8 mouse cellular contexts compared by ENCODE assay signal in genomic region chr8:115706411-115706860, GRCm38 (mm10). TPM values are rescaled to one million over a fixed set of nuclear protein-coding genes. Genes with fewer than 3 reads are reported as not detected.
DNase-seq lines count a peak whose midpoint lies in the region; ATAC-seq and TF ChIP-seq lines count a peak whose summit lies in the region.

No protein-coding gene starts in this region.

- DNase-seq in kidney, adult 9 months, result no peak
- DNase-seq in forebrain, embryonic 14.5 days (ENCODE audit: low spot score), result peak; percentile 32
- peak; percentile 39 for DNase-seq in liver, postnatal 0 days
- DNase-seq in right cerebral cortex, adult 18-20 months, result peak; percentile 48
- peak; percentile 42 to 64 for DNase-seq in urinary bladder, postnatal 4 days (ENCODE audit: low spot score in 2 of 2)

- WGBS in kidney, embryonic 16.5 days, result 0% methylated on average over 38 of the region's 39 CpGs
- under 1% methylated on average over 31 of the region's 39 CpGs for WGBS in forebrain, embryonic 14.5 days
- WGBS in hindbrain, embryonic 13.5 days, result 0% methylated on average over 31 of the region's 39 CpGs
- WGBS in liver, postnatal 0 days (ENCODE audit: insufficient replicate concordance), result 0% methylated on average over 39 of the region's 39 CpGs

- peak; percentile 31 for ATAC-seq in kidney, embryonic 16.5 days (ENCODE audit: low FRiP score, low TSS enrichment)
- peak; percentile 21 for ATAC-seq in forebrain, embryonic 14.5 days
- peak; percentile 11 for ATAC-seq in hindbrain, embryonic 13.5 days (ENCODE audit: low FRiP score)
- no peak for ATAC-seq in liver, postnatal 0 days

- peak overlapping the region; percentile 80 for H3K4me3 ChIP-seq in kidney, embryonic 16.5 days (ENCODE audit: low read length)
- H3K4me3 ChIP-seq in bone marrow macrophage, adult 2 months (ENCODE audit: insufficient read depth, low read length), result peak overlapping the region; percentile 76
- H3K4me3 ChIP-seq in forebrain, embryonic 14.5 days (ENCODE audit: low read depth, low read length), result peak overlapping the region; percentile 59
- H3K4me3 ChIP-seq in hindbrain, embryonic 13.5 days, result peak overlapping the region; percentile 65
- H3K4me3 ChIP-seq in liver, postnatal 0 days (ENCODE audit: low read depth, low read length), result peak overlapping the region; percentile 60

- no peak for TF ChIP-seq CTCF in bone marrow macrophage, adult 2 months (IDR thresholded peaks at IDR 0.05; ENCODE audit: low read depth, low read length)
- TF ChIP-seq CTCF in liver, postnatal 0 days (IDR thresholded peaks at IDR 0.05; ENCODE audit: low read depth), result no peak

- no peaks in the 10 kb centered on the region for H3K9me3 ChIP-seq in kidney, embryonic 16.5 days (ENCODE audit: low read length)
- no peaks in the 10 kb centered on the region for H3K9me3 ChIP-seq in forebrain, embryonic 14.5 days (replicated peaks; ENCODE audit: control insufficient read depth, low read length)
- H3K9me3 ChIP-seq in hindbrain, embryonic 13.5 days, result no peaks in the 10 kb centered on the region
- no peaks in the 10 kb centered on the region for H3K9me3 ChIP-seq in liver, postnatal 0 days (ENCODE audit: low read length)

- peak overlapping the region; percentile 73 for H3K4me2 ChIP-seq in kidney, embryonic 16.5 days (replicated peaks; ENCODE audit: low read depth, low read length)
- H3K4me2 ChIP-seq in forebrain, embryonic 14.5 days (ENCODE audit: low read length), result peak overlapping the region; percentile 90
- peak overlapping the region; percentile 79 for H3K4me2 ChIP-seq in hindbrain, embryonic 13.5 days
- H3K4me2 ChIP-seq in liver, postnatal 0 days (ENCODE audit: low read depth, low read length), result peak overlapping the region; percentile 69

- H3K36me3 ChIP-seq in kidney, embryonic 16.5 days (ENCODE audit: insufficient read depth, low read length), result no peaks in the 10 kb centered on the region
- no peaks in the 10 kb centered on the region for H3K36me3 ChIP-seq in forebrain, embryonic 14.5 days (ENCODE audit: control insufficient read depth, insufficient read depth, low read length)
- H3K36me3 ChIP-seq in hindbrain, embryonic 13.5 days, result no peaks in the 10 kb centered on the region
- H3K36me3 ChIP-seq in liver, postnatal 0 days (replicated peaks; ENCODE audit: insufficient read depth, low read length), result no peaks in the 10 kb centered on the region

- H3K9ac ChIP-seq in kidney, embryonic 16.5 days (replicated peaks; ENCODE audit: low read length), result peak overlapping the region; percentile 86
- H3K9ac ChIP-seq in forebrain, embryonic 14.5 days (ENCODE audit: low read length), result peak overlapping the region; percentile 71
- peak overlapping the region; percentile 85 for H3K9ac ChIP-seq in hindbrain, embryonic 13.5 days
- H3K9ac ChIP-seq in liver, postnatal 0 days (replicated peaks), result peak overlapping the region; percentile 69

- H3K27ac ChIP-seq in kidney, embryonic 16.5 days (ENCODE audit: low read length), result peak overlapping the region; percentile 95
- peak overlapping the region; percentile 100 for H3K27ac ChIP-seq in bone marrow macrophage, adult 2 months (ENCODE audit: insufficient read depth, low read depth, low read length)
- peak overlapping the region; percentile 84 for H3K27ac ChIP-seq in forebrain, embryonic 14.5 days (ENCODE audit: low read depth, low read length)
- peak overlapping the region; percentile 93 for H3K27ac ChIP-seq in hindbrain, embryonic 13.5 days
- H3K27ac ChIP-seq in liver, postnatal 0 days (ENCODE audit: low read depth), result peak overlapping the region; percentile 81

- TF ChIP-seq EP300 in liver, postnatal 0 days (IDR thresholded peaks at IDR 0.05; ENCODE audit: low read depth), result no peak

- H3K27me3 ChIP-seq in kidney, embryonic 16.5 days (ENCODE audit: insufficient read depth, low read length), result no peaks in the 10 kb centered on the region
- H3K27me3 ChIP-seq in forebrain, embryonic 14.5 days (replicated peaks; ENCODE audit: control insufficient read depth, insufficient read depth, low read length), result 0 out of 2 replicates have a peak, but pooled peaks cover 8% of the 10 kb centered on the region
- H3K27me3 ChIP-seq in hindbrain, embryonic 13.5 days, result peaks cover 28% of the 10 kb centered on the region
- H3K27me3 ChIP-seq in liver, postnatal 0 days (ENCODE audit: insufficient read depth, low read length), result peaks cover 11% of the 10 kb centered on the region

- peaks cover 21% of the 10 kb centered on the region for H3K4me1 ChIP-seq in kidney, embryonic 16.5 days (ENCODE audit: insufficient read depth, low read length)
- peaks cover 8% of the 10 kb centered on the region for H3K4me1 ChIP-seq in bone marrow macrophage, adult 2 months (ENCODE audit: control insufficient read depth, insufficient read depth, low read length)
- H3K4me1 ChIP-seq in forebrain, embryonic 14.5 days (ENCODE audit: control insufficient read depth, insufficient read depth, low read length), result peaks cover 5% of the 10 kb centered on the region
- peaks cover 40% of the 10 kb centered on the region for H3K4me1 ChIP-seq in hindbrain, embryonic 13.5 days (replicated peaks)
- 0 out of 2 replicates have a peak, but pooled peaks cover 3% of the 10 kb centered on the region for H3K4me1 ChIP-seq in liver, postnatal 0 days (ENCODE audit: insufficient read depth)

- TF ChIP-seq POLR2A in bone marrow macrophage, adult 2 months (IDR thresholded peaks at IDR 0.05; ENCODE audit: borderline replicate concordance, low read depth, low read length), result no peak

RNA-seq across cellular contexts. Expression of gene Maf, which starts 1.2 kb away (rescaled TPM):
- polyA plus RNA-seq in kidney, embryonic 16.5 days (2015; fragmentation: Nextera tagmentation; extraction: Ambion mirVana), result 7.9 and 9.0 TPM in 2 replicates
- 328 and 335 TPM in 2 replicates for polyA plus RNA-seq in bone marrow macrophage, adult 2 months (2012; ENCODE audit: insufficient read depth, insufficient read length, missing spikeins)
- polyA plus RNA-seq in forebrain, embryonic 14.5 days (2014; fragmentation: Nextera tagmentation; extraction: Ambion mirVana), result 4.5 and 6.1 TPM in 2 replicates
- polyA plus RNA-seq in hindbrain, embryonic 13.5 days (2015; fragmentation: Nextera tagmentation; extraction: Ambion mirVana), result 11.7 and 11.9 TPM in 2 replicates
- 5.9 and 6.0 TPM in 2 replicates for polyA plus RNA-seq in liver, postnatal 0 days (2015; fragmentation: Nextera tagmentation; extraction: Ambion mirVana)

Comparison
In these comparisons a context has a peak if more than half of its experiments do, and no peak if none do; other contexts are left out.
1. RNA of gene Maf, which starts 1.2 kb away (polyA plus RNA-seq): 328 to 335 TPM in bone marrow macrophage, adult 2 months; 11.7 to 11.9 TPM in hindbrain, embryonic 13.5 days, 7.9 to 9.0 TPM in kidney, embryonic 16.5 days, 5.9 to 6.0 TPM in liver, postnatal 0 days and 4.5 to 6.1 TPM in forebrain, embryonic 14.5 days; every median in the first group is over 10 times any median in the second.
2. Peak in every context shown above with its lines, with median percentiles within 50 percentile points of each other: H3K27ac ChIP-seq, H3K4me2 ChIP-seq, H3K4me3 ChIP-seq and H3K9ac ChIP-seq.